Mouse (Mus musculus) thymus, adult 2 months (tissue): ENCODE data around the gene Shf.

Experiments
- CTCF ChIP-seq: fragments of 200-500 bp; IDR thresholded peaks from 2 replicates; pipeline ENCODE4 v1.5.1; 2012; ENCODE audit warnings: mild to moderate bottlenecking, control low read depth, low read length, moderate library complexity, borderline replicate concordance; ENCODE audit not compliant: control insufficient read depth, poor library complexity, insufficient read depth; ENCODE audit errors: extremely low read depth
- POLR2A ChIP-seq: fragments of 200-500 bp; IDR thresholded peaks from 2 replicates; pipeline ENCODE4 v1.6.1; 2012; ENCODE audit warnings: mild to moderate bottlenecking, low read length, control low read depth, moderate library complexity; ENCODE audit not compliant: control insufficient read depth, poor library complexity, insufficient read depth; ENCODE audit errors: extremely low read depth

DNA sequence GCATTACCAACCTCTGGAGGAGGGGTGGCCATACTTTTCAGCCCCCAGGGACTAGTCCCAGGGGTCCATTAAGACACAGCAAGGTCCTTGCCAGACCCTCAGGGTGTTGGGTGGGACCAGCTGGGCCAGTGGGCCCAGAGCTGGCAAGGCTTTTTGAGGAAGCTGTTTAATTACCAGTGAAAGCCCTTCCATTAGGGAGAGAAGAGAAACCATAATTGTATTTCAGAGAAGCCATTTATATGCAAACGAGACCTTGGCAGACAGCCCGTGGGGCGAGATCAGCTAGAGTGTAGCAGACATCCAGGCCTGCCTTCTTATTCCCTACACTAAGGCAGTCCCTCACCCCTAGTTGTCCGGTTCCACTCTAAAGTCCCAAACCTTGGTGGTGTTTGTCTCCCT lies 17.0 kb downstream of the Shf start:
- TF ChIP-seq CTCF (no peak), POLR2A (no peak)
